Mouse (Mus musculus): Measurements from ENCODE around the gene Tbc1d30. TPM values are rescaled to one million over a fixed set of nuclear protein-coding genes. Genes with fewer than 3 reads are reported as not detected.
"Not testable (repeated sequence)": the region's sequence is repeated elsewhere in the genome, so short reads cannot be mapped to it uniquely, and the experiment has no call there.

Gene Tbc1d30
- total RNA-seq, 2 experiments from 2014 or later, result 0.86 to 0.87 TPM

GRCm38 (mm10) chr10:121365781-121366272, 14.7 kb upstream of the Tbc1d30 start:
- DNase-seq, result no peak

- peak; percentile 94 for DNase-seq
Measured at GRCm38 (mm10) chr10:121364801-121365564, 13.9 kb upstream of the Tbc1d30 start, which contains the start of gene Gns. Gene Gns, plus strand, starts transcription at chr10:121365090.

- DNase-seq, result no peak
Measured at GRCm38 (mm10) chr10:121364306-121364705, 13.2 kb upstream of the Tbc1d30 start.

- DNase-seq, result no peak
Measured at GRCm38 (mm10) chr10:121363201-121363600, 12.1 kb upstream of the Tbc1d30 start.

- no peak for DNase-seq
Measured at GRCm38 (mm10) chr10:121360358-121360757, 9.3 kb upstream of the Tbc1d30 start.

GRCm38 (mm10) chr10:121351692-121352290, 713 bp upstream of the Tbc1d30 start:
- DNase-seq, result no peak

- no peak for DNase-seq
Measured at GRCm38 (mm10) chr10:121350357-121351065, 567 bp downstream of the Tbc1d30 start.

- no peak for DNase-seq
Measured at GRCm38 (mm10) chr10:121349244-121349643, 1.8 kb downstream of the Tbc1d30 start.

DNA sequence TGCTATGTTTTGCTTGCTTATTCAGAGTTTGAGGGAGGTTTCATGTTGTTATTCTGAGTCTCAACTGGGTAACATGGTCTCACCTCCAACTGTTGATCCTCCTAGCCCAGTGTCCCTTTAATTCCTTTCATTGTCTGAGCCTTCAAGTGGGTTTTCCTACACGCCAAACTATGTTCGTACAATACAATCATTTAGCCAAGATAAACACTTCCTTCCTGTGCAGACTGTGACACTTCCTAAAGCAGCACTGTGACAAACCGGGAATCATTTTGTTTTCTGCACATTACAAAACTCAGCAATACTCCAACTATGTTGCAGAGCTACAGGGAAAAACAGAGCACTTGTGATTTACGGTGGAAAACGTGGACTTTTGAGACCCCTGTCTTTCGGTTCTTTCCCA, 7.2 kb downstream of the Tbc1d30 start:
- no peak for DNase-seq

DNA sequence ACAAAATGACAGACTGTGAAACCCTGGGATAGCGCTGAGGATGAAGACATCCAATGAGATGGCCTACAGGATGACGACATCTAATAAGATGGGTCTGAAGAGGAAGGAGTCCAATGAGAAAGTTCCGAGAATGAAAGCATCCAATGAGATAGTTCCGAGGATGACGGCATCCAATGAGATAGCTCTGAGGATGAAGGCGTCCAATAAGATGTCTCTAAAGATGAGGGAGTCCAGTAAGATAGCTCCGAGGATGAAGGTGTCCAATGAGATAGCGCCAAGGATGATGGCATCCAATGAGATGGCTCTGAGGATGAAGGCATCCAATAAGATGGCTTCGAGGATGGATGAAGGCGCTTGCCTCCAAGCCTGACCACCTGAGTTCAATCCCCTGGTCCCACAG, 8.8 kb downstream of the Tbc1d30 start:
- DNase-seq, result no peak

- no peak for DNase-seq
Measured at GRCm38 (mm10) chr10:121340754-121341593, 10.1 kb downstream of the Tbc1d30 start.

DNA sequence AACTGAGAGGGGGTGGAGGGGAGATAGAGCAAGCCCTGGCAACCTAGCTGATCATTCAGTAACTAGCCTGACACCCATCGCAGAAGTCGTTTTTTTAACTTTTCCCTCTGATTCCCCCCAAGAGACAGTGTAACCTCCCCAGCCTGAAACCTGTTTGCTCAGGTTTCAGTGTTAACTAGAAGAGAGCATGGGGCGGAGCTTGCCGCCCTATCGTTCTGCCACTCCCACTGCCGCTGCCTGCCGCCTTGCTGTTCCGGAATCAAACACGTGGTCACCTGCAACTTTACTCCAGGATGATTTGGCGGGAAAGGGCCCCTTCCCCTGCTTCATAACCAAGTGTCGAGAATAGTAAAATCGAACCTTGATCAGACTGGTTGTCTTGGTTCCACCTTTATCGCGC, 14.5 kb downstream of the Tbc1d30 start:
- not testable (repeated sequence) for DNase-seq

DNA sequence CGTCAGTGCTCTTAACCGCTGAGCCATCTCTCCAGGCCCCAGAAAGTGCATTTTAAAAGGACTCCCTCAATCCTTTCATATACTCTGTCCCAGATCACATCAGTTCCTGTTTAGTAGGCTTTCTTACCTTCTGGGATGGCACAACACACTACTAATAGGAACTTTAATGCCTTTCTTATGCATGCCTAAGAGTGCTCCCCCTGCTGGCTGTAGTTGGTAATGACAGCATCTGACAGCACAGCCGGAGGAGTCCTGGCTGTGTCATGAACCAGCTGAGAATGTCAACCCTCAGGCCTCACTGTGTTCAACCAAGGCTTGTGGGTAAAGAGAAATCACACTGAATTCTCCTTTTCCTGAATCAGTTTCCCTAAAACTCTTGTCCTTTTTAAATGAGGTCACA, 16.5 kb downstream of the Tbc1d30 start:
- DNase-seq, result peak; percentile 64

DNA sequence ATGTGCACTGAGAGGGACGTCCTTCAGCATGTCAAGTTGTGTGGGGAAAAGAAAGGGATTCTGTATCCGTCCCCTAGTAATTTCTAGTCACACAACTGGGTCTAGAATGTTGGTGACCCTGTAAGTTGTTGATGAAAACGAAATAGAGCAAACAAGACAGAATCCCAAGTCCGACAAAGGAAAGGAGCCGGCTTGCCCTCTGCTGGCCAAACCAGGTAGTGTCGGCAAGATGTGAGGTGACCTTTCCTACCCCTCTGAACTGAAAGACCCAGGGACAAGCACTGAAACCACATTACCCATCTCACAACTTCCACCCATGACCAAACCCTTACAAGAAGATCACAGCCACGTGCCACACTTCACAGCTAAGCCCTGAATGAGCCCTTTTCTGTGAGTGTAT, 20.1 kb downstream of the Tbc1d30 start:
- DNase-seq, result peak; percentile 75

DNA sequence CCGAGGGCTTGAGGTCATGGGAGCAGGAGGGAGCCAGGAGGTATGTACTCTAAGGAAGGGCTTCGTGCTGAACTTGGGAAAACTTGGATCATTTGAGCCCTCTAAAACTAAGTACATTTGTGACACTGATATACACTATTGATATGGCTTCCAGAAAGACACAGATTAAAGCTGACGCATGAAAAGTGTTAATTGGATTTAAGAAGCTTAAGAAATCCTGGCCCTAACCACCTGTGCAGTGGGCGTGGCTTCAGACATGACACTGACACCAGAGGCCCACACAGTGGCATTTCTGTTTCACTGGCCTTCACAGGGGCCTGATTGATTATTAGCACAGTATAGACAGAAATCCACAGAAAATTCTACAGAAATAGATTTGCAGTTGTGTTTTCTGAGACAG, 21.5 kb downstream of the Tbc1d30 start:
- no peak for DNase-seq

DNA sequence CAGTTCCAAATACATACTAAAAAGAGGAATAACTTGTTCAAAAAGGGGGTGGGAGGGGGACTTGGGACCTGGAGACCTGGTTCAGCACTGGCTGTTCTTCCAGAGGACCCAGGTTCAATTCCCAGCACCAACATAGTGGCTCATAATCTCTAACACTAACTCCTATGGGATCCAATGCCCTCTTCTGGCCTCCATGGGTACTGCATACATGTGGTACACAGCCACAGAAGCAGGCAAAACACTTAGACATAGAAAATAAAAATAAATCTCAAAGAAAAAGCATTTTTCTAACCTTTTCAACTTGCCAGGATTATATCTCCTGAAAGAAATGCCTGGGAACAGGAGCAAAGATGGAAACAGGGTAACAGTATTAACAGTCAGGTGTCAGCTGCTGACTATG, 24.9 kb downstream of the Tbc1d30 start:
- DNase-seq, result no peak

- DNase-seq, result no peak
Measured at GRCm38 (mm10) chr10:121323493-121323892, 27.6 kb downstream of the Tbc1d30 start.

DNA sequence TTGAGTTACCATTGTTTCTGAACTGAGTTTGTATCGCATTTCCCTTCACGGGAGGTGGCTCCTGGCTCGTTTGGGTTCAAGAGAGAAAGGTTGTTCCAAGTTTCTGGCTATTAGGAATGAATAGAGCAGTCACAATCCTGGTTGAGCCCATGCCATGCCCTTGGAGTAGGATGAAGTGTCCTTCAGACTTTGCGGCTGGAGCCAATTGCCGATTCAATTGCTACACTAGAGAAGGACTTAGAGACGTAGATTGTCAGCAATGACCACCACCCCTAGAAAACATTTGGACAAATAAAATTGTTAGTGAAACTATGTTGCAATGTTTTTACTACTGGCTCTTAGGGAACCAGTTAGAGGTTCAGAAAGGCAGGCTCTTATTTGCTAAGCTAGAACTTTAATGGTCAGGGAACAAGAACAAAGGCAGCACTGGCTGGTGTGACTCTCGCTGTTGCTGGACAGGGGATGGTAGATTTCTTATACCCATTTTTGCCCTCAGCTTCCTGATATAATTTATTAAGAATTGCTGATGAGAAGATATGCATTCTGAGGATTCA, 32.6 kb downstream of the Tbc1d30 start:
- no peak for DNase-seq

GRCm38 (mm10) chr10:121316361-121316760, 34.7 kb downstream of the Tbc1d30 start:
- no peak for DNase-seq

DNA sequence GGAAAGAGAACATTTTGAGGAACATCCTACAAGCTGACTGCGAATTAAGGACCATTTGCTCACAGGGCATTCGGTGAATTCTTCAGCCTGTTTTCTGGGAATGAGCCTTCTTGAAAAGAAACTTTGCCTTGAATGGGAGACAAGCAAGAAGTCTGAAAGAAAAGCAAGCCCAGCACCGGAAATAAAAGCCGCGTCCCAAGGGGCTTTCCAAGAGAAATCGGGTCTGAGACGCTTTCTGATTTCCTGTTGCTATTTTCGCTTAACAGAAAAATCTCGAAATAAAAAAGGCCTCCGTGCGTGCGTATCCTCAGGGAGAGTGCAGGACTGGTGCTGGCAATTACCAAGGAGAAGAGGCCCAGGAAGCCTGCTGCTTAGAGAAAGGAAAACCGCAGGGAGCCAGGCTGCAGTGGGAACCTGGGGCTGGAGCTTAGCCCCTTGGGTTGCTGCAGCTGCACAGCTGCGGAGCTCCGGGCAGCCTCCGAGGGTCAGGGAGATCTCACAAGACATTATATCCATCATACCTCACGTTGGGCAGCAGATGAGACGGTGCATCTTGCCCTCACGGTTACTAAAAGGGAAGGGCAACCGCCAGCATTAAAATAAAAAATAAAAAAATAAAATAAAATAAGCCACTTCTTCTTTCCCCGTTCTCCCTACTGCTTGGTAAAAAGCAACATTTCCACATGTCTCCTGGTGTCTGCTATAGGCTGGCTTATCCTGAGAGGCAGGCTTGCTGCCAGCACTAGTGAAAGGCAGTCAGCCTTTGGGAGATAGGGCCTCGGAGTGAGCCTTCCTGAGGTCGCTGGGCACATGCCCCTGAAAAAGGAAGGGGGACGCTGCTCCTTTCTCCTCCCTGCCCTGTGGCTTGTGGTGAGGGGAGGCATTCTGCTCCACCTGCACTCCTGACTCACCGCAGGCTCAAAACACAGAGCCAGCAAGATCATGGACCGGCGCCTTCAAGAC, 35.5 kb downstream of the Tbc1d30 start:
- DNase-seq, result no peak

- DNase-seq, result no peak
Measured at GRCm38 (mm10) chr10:121314186-121314585, 36.9 kb downstream of the Tbc1d30 start.
